39 mouse cellular contexts compared by ENCODE assay signal in the genomic region with DNA sequence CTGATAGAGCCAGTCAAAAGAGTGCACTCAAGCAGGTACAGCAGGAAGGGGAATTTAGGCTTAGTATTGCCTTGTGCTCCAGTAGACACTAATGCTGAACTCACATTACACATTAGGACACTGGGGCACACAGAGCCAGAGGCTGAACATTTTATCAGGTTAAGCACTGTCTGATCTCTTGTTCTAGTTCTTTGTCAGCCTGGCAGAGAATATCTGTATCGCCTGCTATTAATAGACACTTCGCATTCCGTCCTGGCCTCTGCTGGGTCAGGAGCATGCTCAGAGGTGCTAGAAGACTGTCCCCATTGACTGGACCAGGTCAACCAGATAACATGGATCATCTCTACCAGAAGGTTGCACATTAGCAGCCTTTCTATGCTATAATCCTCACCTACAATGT. TPM values are rescaled to one million over a fixed set of nuclear protein-coding genes. Genes with fewer than 3 reads are reported as not detected.
DNase-seq lines count a peak whose midpoint lies in the region; ATAC-seq and TF ChIP-seq lines count a peak whose summit lies in the region.
"Had no signal": no experiment of that assay in that cellular context is flagged by ENCODE, and none has a peak within 500 bp of the region (broad histone marks: within the 10 kb centered on the region; RNA-seq: fewer than 3 reads in every experiment).

No protein-coding gene starts in this region.

- H3K9me3 ChIP-seq in heart, embryonic 12.5 days (replicated peaks), result no peaks in the 10 kb centered on the region
- no peaks in the 10 kb centered on the region for H3K9me3 ChIP-seq in heart, postnatal 0 days (replicated peaks; ENCODE audit: control insufficient read depth, low read length)
- H3K9me3 ChIP-seq in liver, postnatal 0 days (ENCODE audit: low read length), result no peaks in the 10 kb centered on the region
- H3K9me3 ChIP-seq: embryonic facial prominence, embryonic 12.5 days; forebrain, embryonic 15.5 days; midbrain, embryonic 10.5 days had no signal

- TF ChIP-seq POLR2A in heart, adult 2 months (IDR thresholded peaks at IDR 0.05; ENCODE audit: insufficient read depth, low read depth, low read length), result no peak

- H3K27me3 ChIP-seq in heart, adult 2 months (ENCODE audit: control insufficient read depth, insufficient read depth, low read length), result no peaks in the 10 kb centered on the region
- H3K27me3 ChIP-seq in heart, embryonic 12.5 days (replicated peaks), result no peaks in the 10 kb centered on the region
- H3K27me3 ChIP-seq in heart, postnatal 0 days (ENCODE audit: control insufficient read depth, insufficient read depth, low read length), result no peaks in the 10 kb centered on the region
- peaks cover 3% of the 10 kb centered on the region; the same call in 1 of the 2 replicates for H3K27me3 ChIP-seq in liver, postnatal 0 days (ENCODE audit: insufficient read depth, low read length)
- H3K27me3 ChIP-seq: embryonic facial prominence, embryonic 12.5 days; forebrain, embryonic 15.5 days had no signal

- H3K4me3 ChIP-seq in heart, adult 2 months, result no peak overlapping the region
- H3K4me3 ChIP-seq in heart, embryonic 12.5 days, result no peak overlapping the region
- H3K4me3 ChIP-seq in heart, postnatal 0 days (ENCODE audit: low read depth, low read length), result no peak overlapping the region
- no peak overlapping the region for H3K4me3 ChIP-seq in liver, postnatal 0 days (ENCODE audit: low read depth, low read length)
- H3K4me3 ChIP-seq: embryonic facial prominence, embryonic 12.5 days; forebrain, embryonic 15.5 days; midbrain, embryonic 10.5 days had no signal

- intact Hi-C loops in heart, adult 2 months (cut with DNase I), result loop anchor here (5.0 kb wide), 1 partner anchor 93 kb away; no protein-coding TSS in a partner anchor

- H3K4me1 ChIP-seq in heart, adult 2 months (ENCODE audit: control insufficient read depth, insufficient read depth, low read length), result peaks cover 2% of the 10 kb centered on the region; the same call in 1 of the 2 replicates
- peaks cover 13% of the 10 kb centered on the region for H3K4me1 ChIP-seq in heart, embryonic 12.5 days (replicated peaks)
- peaks cover 10% of the 10 kb centered on the region for H3K4me1 ChIP-seq in heart, postnatal 0 days (ENCODE audit: control insufficient read depth, insufficient read depth)
- no peaks in the 10 kb centered on the region for H3K4me1 ChIP-seq in liver, postnatal 0 days (ENCODE audit: insufficient read depth)
- H3K4me1 ChIP-seq: embryonic facial prominence, embryonic 12.5 days; forebrain, embryonic 15.5 days; midbrain, embryonic 10.5 days had no signal

- no peak for TF ChIP-seq CTCF in heart, adult 2 months (IDR thresholded peaks at IDR 0.05)
- TF ChIP-seq CTCF in heart, postnatal 0 days (IDR thresholded peaks at IDR 0.05; ENCODE audit: low read depth), result no peak
- TF ChIP-seq CTCF in liver, postnatal 0 days (IDR thresholded peaks at IDR 0.05; ENCODE audit: low read depth), result no peak

- WGBS in heart, adult 2 months, result 59% methylated on average over 3 of the region's 3 CpGs
- WGBS in heart, embryonic 12.5 days, result 56% methylated on average over 3 of the region's 3 CpGs
- WGBS in heart, postnatal 0 days, result 32% methylated on average over 3 of the region's 3 CpGs
- WGBS in liver, postnatal 0 days (ENCODE audit: insufficient replicate concordance), result 88% methylated on average over 3 of the region's 3 CpGs

- H3K4me2 ChIP-seq in heart, embryonic 12.5 days, result no peak overlapping the region
- H3K4me2 ChIP-seq in heart, postnatal 0 days (ENCODE audit: low read depth, low read length), result no peak overlapping the region
- no peak overlapping the region for H3K4me2 ChIP-seq in liver, postnatal 0 days (ENCODE audit: low read depth, low read length)
- H3K4me2 ChIP-seq: embryonic facial prominence, embryonic 12.5 days; forebrain, embryonic 15.5 days; lung, embryonic 14.5 days had no signal

- no peaks in the 10 kb centered on the region; the same call in 1 of the 2 replicates for H3K36me3 ChIP-seq in heart, adult 2 months (ENCODE audit: control insufficient read depth, insufficient read depth, low read length)
- no peaks in the 10 kb centered on the region for H3K36me3 ChIP-seq in heart, embryonic 12.5 days
- H3K36me3 ChIP-seq in heart, postnatal 0 days (replicated peaks; ENCODE audit: control insufficient read depth, insufficient read depth, low read length), result no peaks in the 10 kb centered on the region
- no peaks in the 10 kb centered on the region for H3K36me3 ChIP-seq in liver, postnatal 0 days (replicated peaks; ENCODE audit: insufficient read depth, low read length)
- H3K36me3 ChIP-seq: embryonic facial prominence, embryonic 12.5 days; forebrain, embryonic 15.5 days; midbrain, embryonic 10.5 days had no signal

- peak; percentile 91 for TF ChIP-seq EP300 in heart, adult 2 months (IDR thresholded peaks at IDR 0.05; ENCODE audit: insufficient read depth, low read depth, low read length)
- 0 out of 2 replicates have a peak, but pooled peaks have one; percentile 30 for TF ChIP-seq EP300 in heart, postnatal 0 days (IDR thresholded peaks at IDR 0.05; ENCODE audit: low read depth)
- no peak for TF ChIP-seq EP300 in liver, postnatal 0 days (IDR thresholded peaks at IDR 0.05; ENCODE audit: low read depth)

- H3K79me2 ChIP-seq in heart, adult 2 months (replicated peaks; ENCODE audit: control insufficient read depth, insufficient read depth, low read length), result no peaks in the 10 kb centered on the region

- peak; percentile 51 for DNase-seq in Muller cell, postnatal 12 days (ENCODE audit: inconsistent ontology term)
- peak in 1 of 2 experiments; percentile 59 for DNase-seq in heart, adult 2 months
- DNase-seq in heart, postnatal 0 days (ENCODE audit: low spot score), result peak; percentile 27
- DNase-seq in thymus, postnatal 25 days, result no peak
- DNase-seq in gastrocnemius, postnatal 25 days, result no peak
- no peak for DNase-seq in urinary bladder, adult 18-20 months (ENCODE audit: low spot score in 2 of 2)
- no peak for DNase-seq in liver, postnatal 0 days
- DNase-seq: adrenal gland, postnatal 10 days; B cell, adult 2 months; cerebellum, adult 9-10 months; cerebellum, postnatal 36 days; kidney, adult 8-10 months; kidney, postnatal 10 days; layer of hippocampus, adult 9-11 months; liver; lung, embryonic 14.5 days; right cerebral cortex, postnatal 4 days had no signal

- no peak overlapping the region for H3K9ac ChIP-seq in heart, adult 2 months (ENCODE audit: low read depth, low read length)
- H3K9ac ChIP-seq in heart, embryonic 12.5 days, result no peak overlapping the region
- no peak overlapping the region for H3K9ac ChIP-seq in heart, postnatal 0 days (replicated peaks; ENCODE audit: low read depth, low read length)
- no peak overlapping the region for H3K9ac ChIP-seq in liver, postnatal 0 days (replicated peaks)
- H3K9ac ChIP-seq: embryonic facial prominence, embryonic 12.5 days; forebrain, embryonic 15.5 days; liver, embryonic 14.5 days; lung, embryonic 14.5 days had no signal

- peak overlapping the region; percentile 75 for H3K27ac ChIP-seq in heart, adult 2 months
- peak overlapping the region; percentile 69 for H3K27ac ChIP-seq in heart, embryonic 12.5 days (ENCODE audit: poor library complexity, severe bottlenecking)
- peak overlapping the region; percentile 54 for H3K27ac ChIP-seq in heart, postnatal 0 days (ENCODE audit: low read depth)
- H3K27ac ChIP-seq in liver, postnatal 0 days (ENCODE audit: low read depth), result no peak overlapping the region
- H3K27ac ChIP-seq: embryonic facial prominence, embryonic 12.5 days; forebrain, embryonic 15.5 days; liver, embryonic 14.5 days; midbrain, embryonic 10.5 days; stomach, postnatal 0 days had no signal

- ATAC-seq in heart, embryonic 12.5 days (ENCODE audit: insufficient number of reproducible peaks, low FRiP score), result no peak
- ATAC-seq in heart, postnatal 0 days (ENCODE audit: insufficient read depth, low read depth), result peak; percentile 71; the same call in 1 of the 2 replicates
- no peak for ATAC-seq in liver, postnatal 0 days
- ATAC-seq: forebrain, embryonic 15.5 days; hindbrain, embryonic 16.5 days; midbrain, embryonic 16.5 days had no signal

RNA-seq across cellular contexts. Expression of gene Gm11213, which starts 0.5 kb away (rescaled TPM):
- not detected for total RNA-seq in heart, adult 2 months (2021)
- polyA plus RNA-seq in heart, adult 2 months (2012; rRNA removed), result not detected in 2 replicates
- not detected in 2 replicates for polyA plus RNA-seq in heart, embryonic 12.5 days (2016; fragmentation: Nextera tagmentation; extraction: Ambion mirVana)
- total RNA-seq in heart, postnatal 0 days (2014; rRNA removed; ENCODE audit: low replicate concordance), result not detected in 2 replicates
- not detected in 2 replicates for polyA plus RNA-seq in heart, postnatal 0 days (2015; fragmentation: Nextera tagmentation; extraction: Ambion mirVana)
- not detected for total RNA-seq in gastrocnemius, postnatal 25 days (2021)
- not detected in 2 replicates for polyA plus RNA-seq in liver, postnatal 0 days (2015; fragmentation: Nextera tagmentation; extraction: Ambion mirVana)
- total RNA-seq: adrenal gland, postnatal 10 days; gastrocnemius, adult 18-20 months; left cerebral cortex, postnatal 14 days; megakaryocyte progenitor cell, adult 5-6 weeks; neutrophil, adult 5-6 weeks had no signal
- polyA plus RNA-seq: embryonic facial prominence, embryonic 12.5 days; forebrain, embryonic 15.5 days; frontal cortex, adult 2 months; gonadal fat pad, adult 2 months; hindbrain, embryonic 11.5 days; hindbrain, embryonic 16.5 days; intestine, embryonic 14.5 days; large intestine, adult 2 months; limb, embryonic 11.5 days; liver, embryonic 14.5 days; lung, embryonic 14.5 days; midbrain, embryonic 10.5 days; midbrain, embryonic 16.5 days; neural tube, embryonic 11.5 days; spleen, adult 2 months; stomach, postnatal 0 days; thymus, postnatal 0 days; urinary bladder, adult 2 months had no signal

RNA-seq across cellular contexts. Expression of gene Tex48, which starts 16.7 kb away (rescaled TPM):
- not detected for total RNA-seq in heart, adult 2 months (2021)
- polyA plus RNA-seq in heart, adult 2 months (2012; rRNA removed), result not detected in 2 replicates
- polyA plus RNA-seq in heart, embryonic 12.5 days (2016; fragmentation: Nextera tagmentation; extraction: Ambion mirVana), result not detected in 2 replicates
- not detected in 2 replicates for total RNA-seq in heart, postnatal 0 days (2014; rRNA removed; ENCODE audit: low replicate concordance)
- polyA plus RNA-seq in heart, postnatal 0 days (2015; fragmentation: Nextera tagmentation; extraction: Ambion mirVana), result not detected in 2 replicates
- not detected for total RNA-seq in gastrocnemius, postnatal 25 days (2021)
- not detected in 2 replicates for polyA plus RNA-seq in liver, postnatal 0 days (2015; fragmentation: Nextera tagmentation; extraction: Ambion mirVana)
- total RNA-seq: adrenal gland, postnatal 10 days; gastrocnemius, adult 18-20 months; left cerebral cortex, postnatal 14 days; megakaryocyte progenitor cell, adult 5-6 weeks; neutrophil, adult 5-6 weeks had no signal
- polyA plus RNA-seq: embryonic facial prominence, embryonic 12.5 days; forebrain, embryonic 15.5 days; frontal cortex, adult 2 months; hindbrain, embryonic 11.5 days; hindbrain, embryonic 16.5 days; intestine, embryonic 14.5 days; large intestine, adult 2 months; limb, embryonic 11.5 days; liver, embryonic 14.5 days; lung, embryonic 14.5 days; midbrain, embryonic 10.5 days; midbrain, embryonic 16.5 days; neural tube, embryonic 11.5 days; spleen, adult 2 months; stomach, postnatal 0 days; thymus, postnatal 0 days; urinary bladder, adult 2 months had no signal

RNA-seq across cellular contexts. Expression of gene Tmem268, which starts 47.0 kb away (rescaled TPM):
- total RNA-seq in heart, adult 2 months (2021), result 10 to 100 TPM; 10.9 to 11.0 TPM
- 8.3 and 13.0 TPM in 2 replicates for polyA plus RNA-seq in heart, adult 2 months (2012; rRNA removed)
- polyA plus RNA-seq in heart, embryonic 12.5 days (2016; fragmentation: Nextera tagmentation; extraction: Ambion mirVana), result 5.3 and 5.6 TPM in 2 replicates
- total RNA-seq in heart, postnatal 0 days (2014; rRNA removed; ENCODE audit: low replicate concordance), result 5.2 and 10.0 TPM in 2 replicates
- 4.6 and 4.7 TPM in 2 replicates for polyA plus RNA-seq in heart, postnatal 0 days (2015; fragmentation: Nextera tagmentation; extraction: Ambion mirVana)
- total RNA-seq in gastrocnemius, postnatal 25 days (2021), result 10 to 100 TPM; 10.4 to 12.1 TPM
- polyA plus RNA-seq in liver, postnatal 0 days (2015; fragmentation: Nextera tagmentation; extraction: Ambion mirVana), result 13.1 and 17.3 TPM in 2 replicates

RNA-seq across cellular contexts. Expression of gene Gm11214, which starts 57.6 kb away (rescaled TPM):
- total RNA-seq in heart, adult 2 months (2021), result not detected
- not detected in 2 replicates for polyA plus RNA-seq in heart, adult 2 months (2012; rRNA removed)
- not detected in 2 replicates for polyA plus RNA-seq in heart, embryonic 12.5 days (2016; fragmentation: Nextera tagmentation; extraction: Ambion mirVana)
- total RNA-seq in heart, postnatal 0 days (2014; rRNA removed; ENCODE audit: low replicate concordance), result not detected in 2 replicates
- polyA plus RNA-seq in heart, postnatal 0 days (2015; fragmentation: Nextera tagmentation; extraction: Ambion mirVana), result not detected in 2 replicates
- not detected for total RNA-seq in gastrocnemius, postnatal 25 days (2021)
- not detected in 2 replicates for polyA plus RNA-seq in liver, postnatal 0 days (2015; fragmentation: Nextera tagmentation; extraction: Ambion mirVana)
- total RNA-seq: adrenal gland, postnatal 10 days; gastrocnemius, adult 18-20 months; left cerebral cortex, postnatal 14 days; megakaryocyte progenitor cell, adult 5-6 weeks; neutrophil, adult 5-6 weeks had no signal
- polyA plus RNA-seq: embryonic facial prominence, embryonic 12.5 days; forebrain, embryonic 15.5 days; frontal cortex, adult 2 months; gonadal fat pad, adult 2 months; hindbrain, embryonic 11.5 days; hindbrain, embryonic 16.5 days; intestine, embryonic 14.5 days; large intestine, adult 2 months; limb, embryonic 11.5 days; liver, embryonic 14.5 days; lung, embryonic 14.5 days; midbrain, embryonic 10.5 days; midbrain, embryonic 16.5 days; neural tube, embryonic 11.5 days; spleen, adult 2 months; stomach, postnatal 0 days; thymus, postnatal 0 days; urinary bladder, adult 2 months had no signal

Comparison
In these comparisons a context has a peak if more than half of its experiments do, and no peak if none do; other contexts are left out.
1. DNase-seq: peak in Muller cell, postnatal 12 days (single experiment) and heart, postnatal 0 days (single experiment); none in thymus, postnatal 25 days (single experiment), gastrocnemius, postnatal 25 days (single experiment), urinary bladder, adult 18-20 months (0 of 2) and liver, postnatal 0 days (single experiment).